Mouse (Mus musculus) adrenal gland (tissue): Measurements from ENCODE around the gene Olfr281.

Experiments
- intact Hi-C: fragments of 180-260 bp; cut with DNase I; formaldehyde crosslinking; loops from one replicate; pipeline ENCODE4 v1.15.1; 2025

Olfr281 gene

GRCm38 (mm10) chr15:98483907-98484886 lies 31.8 kb downstream of the Olfr281 start:
- intact Hi-C loops: no loop called here

DNA sequence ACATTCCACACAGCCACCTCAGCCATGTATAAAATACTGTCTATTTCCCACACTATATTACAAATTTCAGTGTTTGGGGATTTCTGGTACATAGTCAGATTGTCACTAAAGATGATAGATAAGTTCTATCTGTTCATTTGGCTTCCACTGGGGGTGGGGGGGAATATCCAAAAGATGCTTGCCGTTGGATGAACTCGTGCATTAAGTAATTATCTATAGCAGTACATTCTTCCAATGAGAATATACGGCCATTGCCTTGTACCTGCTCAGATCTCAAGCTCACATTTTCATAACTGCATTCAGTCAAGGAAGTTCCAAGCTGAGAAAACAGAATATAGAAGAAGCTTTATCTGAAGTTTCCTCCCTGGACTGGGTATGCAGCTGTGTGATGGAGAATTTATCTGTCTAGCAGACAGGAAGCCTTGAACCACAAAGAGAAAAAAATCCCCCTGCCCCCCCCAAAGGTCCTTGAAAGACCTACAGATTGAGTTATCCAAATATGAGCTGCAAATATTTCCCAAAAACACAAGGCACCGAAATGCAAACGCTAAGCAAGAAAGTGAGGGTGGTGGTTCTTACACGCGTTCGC lies 34.1 kb downstream of the Olfr281 start:
- intact Hi-C loops: no loop called here

DNA sequence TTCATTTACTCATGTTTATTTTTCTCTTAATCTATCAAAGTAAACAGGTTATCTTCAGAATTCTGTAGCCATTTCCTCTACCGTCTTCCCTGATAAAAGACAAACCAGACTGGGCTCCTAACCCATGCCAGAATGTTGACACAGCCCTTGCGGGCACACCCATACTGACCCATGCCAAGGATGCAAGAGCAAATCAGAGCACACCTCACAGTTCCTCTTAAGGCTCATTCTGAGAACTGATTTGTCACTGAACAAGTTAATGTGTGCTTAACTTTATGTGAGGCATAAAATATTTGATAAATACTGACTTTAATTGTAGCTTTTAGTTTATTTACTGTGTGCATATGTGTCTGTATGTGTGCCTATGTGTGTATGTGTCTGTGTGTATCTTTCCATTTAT lies 38.9 kb downstream of the Olfr281 start:
- intact Hi-C loops: no loop called here

GRCm38 (mm10) chr15:98492102-98492501 lies 39.7 kb downstream of the Olfr281 start, which contains the start of gene Olfr279:
Gene Olfr279 (plus strand): TSS chr15:98492402.
- intact Hi-C loops: no loop called here

DNA sequence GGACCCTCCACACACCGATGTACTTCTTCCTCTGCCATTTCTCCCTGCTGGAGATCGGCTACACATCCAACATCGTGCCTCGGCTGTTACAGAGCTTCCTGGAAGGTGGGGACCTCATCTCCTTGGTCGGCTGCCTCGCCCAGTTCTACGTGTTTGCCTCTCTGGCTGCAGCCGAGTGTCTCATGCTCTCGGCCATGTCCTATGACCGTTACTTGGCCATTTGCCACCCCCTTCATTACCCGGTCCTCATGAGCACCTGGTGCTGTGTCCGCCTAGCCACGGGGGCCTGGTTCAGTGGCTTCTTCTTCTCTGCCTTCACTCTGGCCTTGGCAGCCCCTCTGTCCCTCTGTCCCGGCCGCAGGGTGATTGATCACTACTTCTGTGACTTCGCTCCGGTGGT lies 45.2 kb downstream of the Olfr281 start:
- intact Hi-C loops: no loop called here

- intact Hi-C loops: no loop called here
Observed at GRCm38 (mm10) chr15:98503317-98503716, 50.9 kb downstream of the Olfr281 start.

- intact Hi-C loops: no loop called here
Observed at GRCm38 (mm10) chr15:98504514-98504913, 52.1 kb downstream of the Olfr281 start.

GRCm38 (mm10) chr15:98506253-98506957 lies 54.0 kb downstream of the Olfr281 start:
- intact Hi-C loops: no loop called here

DNA sequence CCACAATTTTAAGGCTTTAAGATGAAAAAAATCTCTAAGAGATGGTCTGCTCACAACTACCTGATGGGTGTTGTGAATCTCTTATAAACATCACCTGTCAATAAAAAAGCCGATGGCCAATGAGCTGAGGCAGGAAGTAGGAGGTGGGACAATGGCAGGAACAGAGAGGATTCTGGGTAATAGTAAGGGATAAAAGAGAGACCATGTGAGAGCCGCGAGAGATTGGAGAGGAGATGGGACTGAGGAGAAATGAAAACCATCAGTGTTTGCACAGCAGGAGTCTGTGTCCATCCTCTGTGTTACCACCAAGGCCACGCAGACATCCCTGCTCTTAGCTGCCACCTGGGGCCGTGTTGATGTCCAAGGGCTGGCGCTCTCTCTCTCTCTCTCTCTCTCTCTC lies 54.9 kb downstream of the Olfr281 start:
- intact Hi-C loops: no loop called here

DNA sequence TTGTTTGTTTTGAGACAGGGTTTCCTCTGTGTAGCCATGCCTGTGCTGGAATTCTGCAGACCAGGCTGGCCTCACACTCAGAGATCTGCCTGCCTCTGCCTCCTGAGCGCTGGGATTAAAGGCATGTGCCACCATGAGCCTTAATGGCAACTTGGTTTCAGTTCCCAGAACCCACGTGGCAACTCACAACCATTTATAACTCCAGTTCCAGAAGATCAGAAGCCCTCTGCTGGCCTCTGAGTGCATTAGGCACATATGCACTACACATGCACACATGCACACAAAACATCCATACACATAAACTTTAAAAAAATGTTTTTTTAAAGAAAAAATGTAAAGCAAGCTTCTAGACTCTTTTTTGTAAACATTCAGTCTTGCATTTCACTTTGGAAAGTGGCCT lies 57.0 kb downstream of the Olfr281 start:
- intact Hi-C loops: no loop called here
